ENCODE assay signal across 23 mouse cellular contexts in the genomic region with DNA sequence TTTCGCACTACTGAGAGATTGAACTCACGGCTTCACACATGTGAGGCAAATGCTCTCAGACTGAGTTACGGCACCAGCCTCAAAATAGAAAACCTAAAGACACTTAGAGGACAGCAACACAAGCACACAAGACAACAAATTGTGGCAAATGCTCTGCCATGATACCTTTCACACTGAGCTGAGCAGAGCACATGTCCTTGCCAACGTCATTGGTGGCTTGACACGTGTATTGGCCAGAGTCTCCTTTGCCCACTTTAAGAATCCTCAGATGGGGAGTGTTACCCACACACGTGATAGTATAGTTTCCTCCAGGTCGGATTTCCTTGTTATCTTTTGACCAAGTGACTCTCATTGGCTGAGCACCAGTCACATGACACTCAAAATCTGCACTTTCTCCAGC.
A peak's percentile ranks its signal among the peaks of the same experiment; 100 is the strongest.
DNase-seq lines count a peak whose midpoint lies in the region; ATAC-seq and TF ChIP-seq lines count a peak whose summit lies in the region.
"Had no signal": no experiment of that assay in that cellular context is flagged by ENCODE, and none has a peak within 500 bp of the region (broad histone marks: within the 10 kb centered on the region; RNA-seq: fewer than 3 reads in every experiment).

No protein-coding gene starts in this region.

- TF ChIP-seq EP300 in heart, postnatal 0 days (IDR thresholded peaks at IDR 0.05; ENCODE audit: low read depth): no peak

- no peaks in the 10 kb centered on the region for H3K9me3 ChIP-seq in heart, postnatal 0 days (replicated peaks; ENCODE audit: control insufficient read depth, low read length)
- H3K9me3 ChIP-seq: embryonic facial prominence, embryonic 10.5 days; embryonic facial prominence, embryonic 12.5 days; forebrain, embryonic 13.5 days; forebrain, embryonic 15.5 days had no signal

- 55% methylated on average over 7 of the region's 7 CpGs for WGBS in heart, postnatal 0 days

- H3K9ac ChIP-seq in heart, postnatal 0 days (replicated peaks; ENCODE audit: low read depth, low read length): no peak overlapping the region
- H3K9ac ChIP-seq: embryonic facial prominence, embryonic 12.5 days; forebrain, embryonic 13.5 days; forebrain, embryonic 15.5 days had no signal

- peaks cover 88% of the 10 kb centered on the region for H3K36me3 ChIP-seq in heart, postnatal 0 days (replicated peaks; ENCODE audit: control insufficient read depth, insufficient read depth, low read length)
- H3K36me3 ChIP-seq: embryonic facial prominence, embryonic 10.5 days; embryonic facial prominence, embryonic 12.5 days; forebrain, embryonic 15.5 days; G1E had no signal

- no peak for TF ChIP-seq CTCF in gastrocnemius, adult 2 months (IDR thresholded peaks at IDR 0.05)
- no peak for TF ChIP-seq CTCF in heart, postnatal 0 days (IDR thresholded peaks at IDR 0.05; ENCODE audit: low read depth)

- peak overlapping the region; percentile 46 for H3K27ac ChIP-seq in gastrocnemius, adult 2 months
- peak overlapping the region; percentile 18; the same call in 1 of the 2 replicates for H3K27ac ChIP-seq in heart, postnatal 0 days (ENCODE audit: low read depth)
- H3K27ac ChIP-seq: embryonic facial prominence, embryonic 10.5 days; embryonic facial prominence, embryonic 12.5 days; forebrain, embryonic 13.5 days; forebrain, embryonic 15.5 days had no signal

- ATAC-seq in heart, postnatal 0 days (ENCODE audit: insufficient read depth, low read depth): peak; percentile 15; the same call in 1 of the 2 replicates
- ATAC-seq: activated CD4-positive, CD25-positive, alpha-beta regulatory T cell, adult 4 months; CD4-positive, CD25-positive, alpha-beta regulatory T cell, adult 4 months; forebrain, embryonic 13.5 days; forebrain, embryonic 15.5 days; Patski had no signal

- H3K4me2 ChIP-seq in heart, postnatal 0 days (ENCODE audit: low read depth, low read length): no peak overlapping the region
- H3K4me2 ChIP-seq: embryonic facial prominence, embryonic 12.5 days; forebrain, embryonic 13.5 days; forebrain, embryonic 15.5 days had no signal

- H3K4me1 ChIP-seq in heart, postnatal 0 days (ENCODE audit: control insufficient read depth, insufficient read depth): no peaks in the 10 kb centered on the region
- H3K4me1 ChIP-seq: embryonic facial prominence, embryonic 10.5 days; embryonic facial prominence, embryonic 12.5 days; forebrain, embryonic 13.5 days; forebrain, embryonic 15.5 days had no signal

- no peaks in the 10 kb centered on the region for H3K27me3 ChIP-seq in heart, postnatal 0 days (ENCODE audit: control insufficient read depth, insufficient read depth, low read length)
- H3K27me3 ChIP-seq: CH12.LX; embryonic facial prominence, embryonic 12.5 days; forebrain, embryonic 13.5 days; forebrain, embryonic 15.5 days had no signal

- intact Hi-C loops in gastrocnemius, adult 2 months (cut with DNase I): no loop called here

- DNase-seq in gastrocnemius, adult 2 months: no peak
- DNase-seq in gastrocnemius, postnatal 25 days: no peak
- DNase-seq in heart, adult 11 months: peak; percentile 75
- no peak for DNase-seq in heart, adult 9 months (ENCODE audit: low spot score in 2 of 2)
- no peak for DNase-seq in heart, postnatal 0 days (ENCODE audit: low spot score)
- no peak for DNase-seq in heart, adult 18-20 months
- DNase-seq: adrenal gland, adult 8-10 months; adrenal gland, postnatal 14 days; adrenal gland, postnatal 36 days; B cell, adult 2 months; cerebellum, adult 11-12 months; cerebellum, adult 2 months; cerebellum, adult 9-10 months; cerebellum, postnatal 25 days had no signal

- H3K4me3 ChIP-seq in gastrocnemius, adult 2 months: no peak overlapping the region
- H3K4me3 ChIP-seq in heart, postnatal 0 days (ENCODE audit: low read depth, low read length): no peak overlapping the region
- H3K4me3 ChIP-seq: embryonic facial prominence, embryonic 10.5 days; embryonic facial prominence, embryonic 12.5 days; forebrain, embryonic 13.5 days; forebrain, embryonic 15.5 days had no signal
